Mouse (Mus musculus) left cerebral cortex, adult 9 months (tissue): ENCODE data around the gene Teddm2.
A peak's percentile ranks its signal among the peaks of the same experiment; 100 is the strongest.
"Not testable (repeated sequence)": the region's sequence is repeated elsewhere in the genome, so short reads cannot be mapped to it uniquely, and the experiment has no call there.

Experiments used
- DNase-seq, 2 experiments: peaks; one replicate each; pipeline ENCODE4 v3.0.0; 2022; ENCODE audit warnings: low spot score in 2 of 2

Gene Teddm2

GRCm38 (mm10) chr1:153904236-153904635 lies 4.2 kb upstream of the Teddm2 start:
- peak in 1 of 2 experiments; percentile 21 for DNase-seq

- no peak for DNase-seq
Measured at GRCm38 (mm10) chr1:153903006-153903405, 3.0 kb upstream of the Teddm2 start.

DNA sequence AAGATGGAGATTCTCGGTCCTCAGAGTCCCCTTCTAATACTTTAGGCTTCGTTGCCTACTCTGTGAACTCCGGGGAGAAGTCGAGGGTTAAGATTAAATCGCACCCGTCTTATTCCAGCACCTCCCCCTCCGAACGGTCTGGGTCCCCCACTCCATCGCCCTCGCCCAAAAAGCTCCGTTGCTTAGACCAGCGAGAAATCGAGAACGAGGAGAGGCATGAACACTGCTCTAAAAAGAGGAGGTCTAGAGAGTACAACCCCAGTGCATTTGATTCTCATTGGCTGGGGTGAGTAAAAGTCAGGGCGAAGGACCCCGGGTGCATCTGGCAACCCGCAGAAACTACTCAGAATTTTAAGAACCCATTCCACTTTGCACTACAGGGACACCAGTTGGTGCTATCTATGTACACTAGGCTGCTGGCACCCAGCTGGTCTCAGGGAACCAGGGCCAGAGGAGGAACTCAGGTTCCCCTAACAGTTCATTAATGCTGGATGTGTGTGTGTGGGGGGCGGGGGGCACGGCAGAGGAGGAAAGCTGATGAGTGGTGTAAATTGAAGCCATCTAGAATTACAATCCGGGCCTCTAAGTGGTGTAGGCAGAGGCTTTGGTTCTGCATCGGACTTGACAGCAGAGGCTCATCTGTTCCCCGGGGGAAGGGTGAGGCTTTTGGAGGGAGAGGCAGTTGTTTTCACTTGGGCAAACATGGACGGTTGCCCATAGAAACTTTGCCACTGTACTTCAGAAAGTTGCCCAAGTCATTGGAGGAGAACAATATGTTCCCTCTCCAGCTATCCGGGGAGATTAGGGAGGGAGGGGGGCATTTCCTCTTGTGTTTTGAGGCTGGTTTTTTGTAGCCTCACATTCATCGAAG lies 1.1 kb upstream of the Teddm2 start:
- DNase-seq: peak in 1 of 2 experiments; percentile 17

DNA sequence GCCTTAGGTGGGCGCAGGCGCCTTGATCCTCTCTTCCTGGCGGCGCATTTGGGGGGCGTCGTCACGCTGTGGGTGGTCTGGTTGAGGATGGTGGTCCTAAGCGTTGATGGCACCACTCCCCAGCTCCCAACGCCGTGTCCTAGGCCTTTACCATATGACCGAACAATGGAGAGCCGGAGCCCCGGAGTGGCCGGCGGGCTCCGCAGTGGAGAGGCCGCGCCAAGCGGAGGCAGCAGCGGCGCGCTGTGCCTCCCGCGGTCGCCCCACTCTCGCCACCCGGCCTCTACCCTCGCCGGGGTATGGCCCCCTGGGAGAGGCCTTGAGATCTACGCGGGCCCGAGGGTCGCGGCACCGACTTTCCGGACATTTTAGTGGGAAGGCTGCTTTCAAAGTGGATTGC lies 353 bp upstream of the Teddm2 start:
- no peak for DNase-seq

DNA sequence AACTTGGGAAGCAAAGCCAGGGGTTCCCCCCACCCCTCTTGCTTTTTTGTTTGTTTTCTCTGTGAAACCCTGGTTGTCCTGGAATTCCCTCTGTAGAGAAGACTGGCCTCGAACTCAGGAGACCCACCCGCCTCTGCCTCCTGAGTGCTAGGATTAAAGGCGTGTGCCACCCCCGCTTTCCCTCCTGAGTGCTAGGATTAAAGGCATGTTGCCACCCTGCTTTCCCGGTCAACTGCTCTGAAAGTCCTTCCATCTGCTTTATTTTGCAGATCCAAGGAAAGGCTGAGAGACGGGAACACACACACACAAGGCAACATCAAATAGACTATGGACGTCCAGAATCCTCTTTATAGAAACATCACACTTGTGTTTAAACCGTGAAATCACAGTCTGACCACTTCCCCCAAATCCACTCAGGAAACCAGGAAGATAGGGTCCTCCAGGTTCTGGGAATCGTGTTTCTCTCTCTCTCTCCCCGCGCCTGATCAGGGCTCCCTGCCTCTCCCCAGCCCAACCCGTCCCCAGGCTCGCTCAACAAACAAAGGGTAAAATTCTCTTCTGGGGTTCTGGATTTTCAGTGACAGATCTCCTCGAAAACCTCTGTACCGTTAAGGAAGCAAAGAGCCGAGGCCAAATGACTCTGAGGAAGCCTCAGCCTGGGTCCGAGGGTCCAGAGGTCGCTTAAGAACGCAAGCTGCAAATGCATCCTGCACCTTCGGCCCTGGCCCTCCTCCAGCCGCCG lies 868 bp downstream of the Teddm2 start:
- DNase-seq: no peak

GRCm38 (mm10) chr1:153897196-153897595 lies 2.8 kb downstream of the Teddm2 start:
- no peak for DNase-seq

- peak in 1 of 2 experiments; percentile 90 for DNase-seq
Measured at GRCm38 (mm10) chr1:153894979-153895378, 5.0 kb downstream of the Teddm2 start.

DNA sequence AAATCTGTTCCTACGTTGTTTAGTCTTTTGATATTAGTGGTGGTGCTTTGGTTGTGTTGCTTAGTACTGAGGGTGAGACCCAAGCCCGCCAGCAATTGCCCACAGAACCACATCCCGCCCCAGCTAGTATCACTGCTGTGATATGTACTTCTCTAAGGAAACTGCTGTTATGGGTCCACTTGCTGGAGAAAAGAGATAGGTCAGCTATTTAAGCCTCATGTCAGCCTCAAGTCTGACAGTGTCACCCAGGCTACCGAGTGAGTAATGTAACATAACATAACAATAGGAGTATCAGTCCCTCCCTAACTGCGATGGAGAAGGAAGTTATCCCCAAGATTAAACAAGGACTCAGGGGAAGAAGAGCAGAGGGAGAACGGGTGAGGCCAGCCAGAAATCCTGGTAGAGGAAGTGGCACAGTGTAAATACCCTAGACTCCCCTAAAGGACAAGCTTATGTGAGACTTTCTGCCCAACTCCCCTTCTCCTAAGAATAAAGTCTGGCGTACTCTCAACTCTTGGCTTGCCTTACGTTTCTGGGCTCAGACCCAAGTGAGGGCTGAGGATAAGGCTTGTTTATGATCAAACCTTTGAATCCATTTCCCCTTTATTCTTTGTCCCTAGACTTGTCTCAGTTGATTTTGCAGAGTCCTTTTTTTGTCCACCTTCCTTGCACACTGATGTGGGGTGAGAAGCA lies 5.7 kb downstream of the Teddm2 start:
- DNase-seq: no peak

- no peak for DNase-seq
Measured at GRCm38 (mm10) chr1:153893746-153894145, 6.3 kb downstream of the Teddm2 start.

DNA sequence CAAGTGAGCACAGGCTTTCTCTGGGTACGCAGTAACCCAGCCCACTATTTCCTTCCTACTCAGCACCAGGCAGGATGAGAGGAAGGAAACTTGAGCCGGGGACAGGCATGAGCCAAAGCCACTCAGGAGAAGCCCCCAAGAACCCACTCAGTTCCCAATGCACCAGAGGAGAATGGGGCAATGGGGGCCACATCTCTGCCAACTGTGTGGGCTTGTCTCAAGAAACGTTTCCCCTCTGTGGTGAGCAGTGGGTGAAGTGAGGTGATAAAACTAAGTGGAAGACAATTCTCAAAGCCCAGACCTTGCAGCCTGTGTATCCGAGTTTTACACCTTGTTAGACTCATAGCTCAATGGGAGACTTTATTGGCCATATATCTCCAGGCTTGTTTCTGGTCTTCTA lies 8.6 kb downstream of the Teddm2 start, which contains the start of gene Teddm1a:
Teddm1a (plus strand) TSS at position 301 of the 400 bp plus-strand sequence.
- no peak for DNase-seq

GRCm38 (mm10) chr1:153890121-153890520 lies 9.9 kb downstream of the Teddm2 start:
- no peak for DNase-seq

DNA sequence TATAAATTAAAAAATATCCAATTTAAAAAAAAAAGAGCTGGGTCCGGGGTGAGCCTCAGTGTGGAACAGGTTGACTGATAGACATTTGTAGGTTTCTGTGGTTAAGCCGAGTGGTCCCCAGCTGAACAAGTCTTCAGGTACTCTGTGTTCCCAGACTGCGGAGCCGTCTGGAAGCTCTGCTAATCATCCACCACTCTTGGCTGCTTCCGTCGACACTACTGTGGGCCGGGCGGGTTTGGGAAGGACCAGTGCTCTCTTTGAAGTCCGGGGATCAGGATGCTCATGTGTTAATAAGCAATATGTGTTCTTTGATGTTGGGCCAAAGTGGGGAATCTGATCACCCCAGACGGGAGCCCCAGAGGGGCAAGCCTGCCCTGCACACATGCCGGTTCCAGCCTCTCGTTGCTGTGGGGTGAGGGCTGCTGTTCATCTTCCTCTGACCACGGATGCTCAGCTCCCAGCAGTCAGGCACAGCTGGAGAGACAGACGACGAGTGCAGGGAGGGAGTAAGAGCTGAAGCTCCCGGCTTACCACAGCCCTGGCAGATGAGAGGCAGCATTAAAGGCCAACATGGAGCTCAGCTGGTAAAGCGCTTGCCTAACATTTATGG lies 13.9 kb downstream of the Teddm2 start:
- DNase-seq: no peak

GRCm38 (mm10) chr1:153880391-153880790 lies 19.6 kb downstream of the Teddm2 start:
- not testable (repeated sequence) for DNase-seq

GRCm38 (mm10) chr1:153874045-153874444 lies 26.0 kb downstream of the Teddm2 start, which contains the start of gene Teddm1b:
Gene Teddm1b, plus strand, starts transcription at chr1:153874345.
- no peak for DNase-seq

GRCm38 (mm10) chr1:153855946-153856345 lies 44.1 kb downstream of the Teddm2 start:
- DNase-seq: no peak

- not testable (repeated sequence) for DNase-seq
Measured at GRCm38 (mm10) chr1:153852696-153853095, 47.3 kb downstream of the Teddm2 start.

DNA sequence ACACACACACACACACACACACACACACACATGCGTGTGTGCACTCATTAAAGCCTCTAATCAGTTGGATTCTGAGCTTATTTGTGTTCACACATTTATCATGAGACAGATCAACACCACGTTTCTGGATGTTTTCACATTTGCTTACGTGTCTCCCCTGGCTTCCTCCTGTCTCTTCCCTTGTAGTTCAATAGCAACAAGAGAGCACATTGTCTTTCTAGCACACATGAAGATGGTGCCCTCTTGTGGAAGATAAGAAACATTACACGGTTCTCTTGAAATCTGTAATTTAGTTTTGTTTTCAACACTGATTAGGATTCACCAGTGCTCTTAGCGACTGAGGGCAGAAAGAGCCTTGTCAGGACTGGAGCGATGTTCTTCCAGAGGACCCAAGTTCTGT lies 53.2 kb downstream of the Teddm2 start:
- no peak for DNase-seq

GRCm38 (mm10) chr1:153846420-153846819 lies 53.6 kb downstream of the Teddm2 start:
- no peak for DNase-seq

DNA sequence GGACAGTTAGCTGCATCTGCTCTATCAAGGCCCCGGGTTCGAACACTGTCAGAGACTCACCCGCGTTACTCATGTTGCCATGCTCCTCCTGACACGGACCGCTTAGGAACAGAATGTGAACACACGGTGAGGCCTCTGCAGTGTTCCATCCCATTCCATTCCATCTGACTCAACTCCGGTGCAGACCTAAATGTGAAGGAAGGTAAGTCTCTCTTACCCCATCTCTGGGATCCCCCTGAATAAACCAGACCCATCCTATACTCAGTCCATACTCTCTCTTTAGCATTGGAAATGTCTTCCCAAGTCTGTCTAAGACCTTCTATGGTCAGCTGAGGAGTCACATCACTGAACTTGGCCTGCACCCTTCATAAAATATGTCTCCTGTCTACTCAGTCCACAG lies 56.0 kb downstream of the Teddm2 start, which contains the start of gene Rgsl1:
Rgsl1 (minus strand) TSS at position 101 of the 400 bp plus-strand sequence.
- no peak for DNase-seq

DNA sequence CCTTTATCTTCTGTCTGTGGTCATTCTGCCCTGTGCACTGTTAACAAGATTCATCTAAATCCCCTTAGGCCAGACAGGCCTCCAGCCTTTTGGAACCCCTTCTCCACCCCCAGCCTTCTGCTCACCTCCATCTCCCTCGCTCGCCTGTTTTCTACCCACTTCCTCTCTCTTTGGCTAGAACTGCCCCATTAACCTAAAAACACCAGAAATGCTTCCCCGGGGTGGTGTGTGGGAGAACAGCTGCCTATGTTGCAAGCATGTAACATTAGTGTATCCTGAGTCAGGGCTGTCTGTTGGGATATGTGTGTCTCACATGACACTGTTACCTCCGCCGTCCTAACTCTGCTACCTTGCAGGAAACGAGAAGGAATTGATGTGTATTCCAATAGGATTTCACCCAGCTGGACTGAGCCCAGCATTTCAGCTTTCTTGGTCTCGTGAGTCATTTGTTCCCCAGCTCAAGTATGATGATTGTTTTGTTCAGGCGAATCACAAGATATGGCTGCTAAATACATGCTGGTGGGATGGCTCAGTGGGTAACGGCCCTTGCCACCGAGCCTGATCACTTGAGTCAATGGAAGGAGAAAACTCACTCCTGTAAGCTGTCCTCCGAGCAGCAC lies 57.8 kb downstream of the Teddm2 start:
- peak in 1 of 2 experiments; percentile 21 for DNase-seq

- DNase-seq: no peak
Measured at GRCm38 (mm10) chr1:153836036-153836435, 64.0 kb downstream of the Teddm2 start.
